Mouse (Mus musculus) adrenal gland, postnatal 4 days (tissue): ENCODE data around the gene Dalrd3. TPM values are rescaled to one million over a fixed set of nuclear protein-coding genes. Genes with fewer than 3 reads are reported as not detected.
A peak's percentile ranks its signal among the peaks of the same experiment; 100 is the strongest.
"Not testable (repeated sequence)": the region's sequence is repeated elsewhere in the genome, so short reads cannot be mapped to it uniquely, and the experiment has no call there.

Source experiments
- DNase-seq, 2 experiments: peaks; one replicate each; pipeline ENCODE4 v3.0.0; 2021 to 2022; ENCODE audit warnings: low spot score in 2 of 2, mixed read lengths in 2 of 2
- total RNA-seq, 2 experiments: library from RNA; stranded (reverse); gene quantifications; 2 replicates each; pipeline ENCODE4 v1.2.3; 2021

Gene Dalrd3
- total RNA-seq, 2 experiments from 2014 or later: 60.3 to 74.2 TPM

- no peak for DNase-seq
Observed at GRCm38 (mm10) chr9:108571401-108571973, 1.8 kb downstream of the Dalrd3 start.

- DNase-seq: no peak
Observed at GRCm38 (mm10) chr9:108572321-108572720, 2.6 kb downstream of the Dalrd3 start.

GRCm38 (mm10) chr9:108573774-108574690 lies 4.3 kb downstream of the Dalrd3 start:
- peak in 1 of 2 experiments; percentile 43 for DNase-seq

GRCm38 (mm10) chr9:108574921-108575320 lies 5.2 kb downstream of the Dalrd3 start:
- no peak for DNase-seq

- DNase-seq: no peak
Observed at GRCm38 (mm10) chr9:108575321-108576297, 5.9 kb downstream of the Dalrd3 start.

- DNase-seq: no peak
Observed at GRCm38 (mm10) chr9:108577025-108577424, 7.3 kb downstream of the Dalrd3 start.

GRCm38 (mm10) chr9:108577934-108578544 lies 8.4 kb downstream of the Dalrd3 start:
- DNase-seq: peak in 1 of 2 experiments; percentile 24

- DNase-seq: peak; percentile 85 to 87
Observed at GRCm38 (mm10) chr9:108578545-108579343, 9.1 kb downstream of the Dalrd3 start, which contains the start of gene Wdr6. Gene Wdr6 (minus strand): TSS chr9:108578739.

GRCm38 (mm10) chr9:108579344-108579690 lies 9.6 kb downstream of the Dalrd3 start:
- no peak for DNase-seq

GRCm38 (mm10) chr9:108587571-108588180 lies 18.0 kb downstream of the Dalrd3 start:
- peak in 1 of 2 experiments; percentile 36 for DNase-seq

- DNase-seq: no peak
Observed at GRCm38 (mm10) chr9:108589229-108589628, 19.5 kb downstream of the Dalrd3 start.

- no peak for DNase-seq
Observed at GRCm38 (mm10) chr9:108591462-108591861, 21.8 kb downstream of the Dalrd3 start.

GRCm38 (mm10) chr9:108594354-108594753 lies 24.7 kb downstream of the Dalrd3 start:
- no peak for DNase-seq

- peak in 1 of 2 experiments; percentile 32 for DNase-seq
Observed at GRCm38 (mm10) chr9:108596998-108597764, 27.5 kb downstream of the Dalrd3 start, which contains the start of gene P4htm. Gene P4htm (minus strand): TSS chr9:108597667.

GRCm38 (mm10) chr9:108599021-108599566 lies 29.4 kb downstream of the Dalrd3 start:
- no peak for DNase-seq

- DNase-seq: no peak
Observed at GRCm38 (mm10) chr9:108600011-108600410, 30.3 kb downstream of the Dalrd3 start.

GRCm38 (mm10) chr9:108601986-108602385 lies 32.3 kb downstream of the Dalrd3 start:
- no peak for DNase-seq

- not testable (repeated sequence) for DNase-seq
Observed at GRCm38 (mm10) chr9:108607929-108608328, 38.2 kb downstream of the Dalrd3 start.
